ENCODE assay signal across 12 mouse cellular contexts in genomic region chr17:14714782-14715181, GRCm38 (mm10). TPM values are rescaled to one million over a fixed set of nuclear protein-coding genes. Genes with fewer than 3 reads are reported as not detected.
DNase-seq lines count a peak whose midpoint lies in the region; ATAC-seq and TF ChIP-seq lines count a peak whose summit lies in the region.
"Had no signal": no experiment of that assay in that cellular context is flagged by ENCODE, and none has a peak within 500 bp of the region (broad histone marks: within the 10 kb centered on the region; RNA-seq: fewer than 3 reads in every experiment).

No protein-coding gene starts in this region.

- H3K9ac ChIP-seq in lung, embryonic 14.5 days: no peak overlapping the region
- H3K9ac ChIP-seq in embryonic facial prominence, embryonic 11.5 days (replicated peaks; ENCODE audit: low read length): no peak overlapping the region
- no peak overlapping the region for H3K9ac ChIP-seq in hindbrain, embryonic 15.5 days
- no peak overlapping the region for H3K9ac ChIP-seq in forebrain, embryonic 11.5 days (ENCODE audit: low read length)
- H3K9ac ChIP-seq: limb, embryonic 15.5 days had no signal

- no peaks in the 10 kb centered on the region for H3K27me3 ChIP-seq in lung, embryonic 14.5 days (ENCODE audit: insufficient read depth, low read length)
- no peaks in the 10 kb centered on the region for H3K27me3 ChIP-seq in embryonic facial prominence, embryonic 11.5 days (ENCODE audit: control insufficient read depth, insufficient read depth, low read length)
- H3K27me3 ChIP-seq in hindbrain, embryonic 15.5 days: no peaks in the 10 kb centered on the region
- no peaks in the 10 kb centered on the region for H3K27me3 ChIP-seq in forebrain, embryonic 11.5 days (ENCODE audit: control insufficient read depth, insufficient read depth, low read length)
- H3K27me3 ChIP-seq: limb, embryonic 15.5 days had no signal

- H3K4me3 ChIP-seq in lung, embryonic 14.5 days (ENCODE audit: low read depth, low read length): no peak overlapping the region
- no peak overlapping the region for H3K4me3 ChIP-seq in embryonic facial prominence, embryonic 11.5 days (ENCODE audit: low read depth, low read length)
- H3K4me3 ChIP-seq in hindbrain, embryonic 15.5 days: no peak overlapping the region
- H3K4me3 ChIP-seq in forebrain, embryonic 11.5 days (ENCODE audit: low read depth, low read length): no peak overlapping the region
- H3K4me3 ChIP-seq: left cerebral cortex, adult 2 months; limb, embryonic 15.5 days had no signal

- no peaks in the 10 kb centered on the region for H3K9me3 ChIP-seq in lung, embryonic 14.5 days (ENCODE audit: low read depth, low read length)
- H3K9me3 ChIP-seq in embryonic facial prominence, embryonic 11.5 days (replicated peaks; ENCODE audit: control insufficient read depth, low read length): no peaks in the 10 kb centered on the region
- no peaks in the 10 kb centered on the region for H3K9me3 ChIP-seq in hindbrain, embryonic 15.5 days
- no peaks in the 10 kb centered on the region for H3K9me3 ChIP-seq in forebrain, embryonic 11.5 days (ENCODE audit: control insufficient read depth, low read length)
- H3K9me3 ChIP-seq: limb, embryonic 15.5 days had no signal

- 50% methylated on average over 8 of the region's 8 CpGs for WGBS in lung, embryonic 14.5 days
- 42% methylated on average over 8 of the region's 8 CpGs for WGBS in embryonic facial prominence, embryonic 11.5 days
- WGBS in hindbrain, embryonic 15.5 days: 31% methylated on average over 8 of the region's 8 CpGs
- 63% methylated on average over 8 of the region's 8 CpGs for WGBS in forebrain, embryonic 11.5 days

- no peak overlapping the region for H3K4me2 ChIP-seq in lung, embryonic 14.5 days
- H3K4me2 ChIP-seq in embryonic facial prominence, embryonic 11.5 days (ENCODE audit: low read depth, low read length): no peak overlapping the region
- H3K4me2 ChIP-seq in hindbrain, embryonic 15.5 days: no peak overlapping the region
- H3K4me2 ChIP-seq in forebrain, embryonic 11.5 days (ENCODE audit: low read depth, low read length, severe bottlenecking): no peak overlapping the region
- H3K4me2 ChIP-seq: limb, embryonic 15.5 days had no signal

- peak; percentile 70; the same call in 1 of the 2 replicates for ATAC-seq in lung, embryonic 14.5 days (ENCODE audit: insufficient read depth)
- peak; percentile 44; the same call in 1 of the 2 replicates for ATAC-seq in embryonic facial prominence, embryonic 11.5 days (replicated peaks; ENCODE audit: insufficient number of reproducible peaks, low FRiP score, low TSS enrichment, low read depth)
- ATAC-seq in hindbrain, embryonic 15.5 days (ENCODE audit: low FRiP score, low read depth): peak; percentile 42
- no peak for ATAC-seq in forebrain, embryonic 11.5 days (replicated peaks; ENCODE audit: low FRiP score)
- ATAC-seq: activated CD4-positive, CD25-positive, alpha-beta regulatory T cell, adult 4 months had no signal

- H3K36me3 ChIP-seq in lung, embryonic 14.5 days (ENCODE audit: insufficient read depth): no peaks in the 10 kb centered on the region
- H3K36me3 ChIP-seq in embryonic facial prominence, embryonic 11.5 days (replicated peaks; ENCODE audit: control insufficient read depth, insufficient read depth, low read depth, low read length): no peaks in the 10 kb centered on the region
- no peaks in the 10 kb centered on the region for H3K36me3 ChIP-seq in hindbrain, embryonic 15.5 days
- H3K36me3 ChIP-seq in forebrain, embryonic 11.5 days (ENCODE audit: control insufficient read depth, insufficient read depth, low read length): no peaks in the 10 kb centered on the region
- H3K36me3 ChIP-seq: limb, embryonic 15.5 days had no signal

- no peaks in the 10 kb centered on the region for H3K4me1 ChIP-seq in lung, embryonic 14.5 days (ENCODE audit: insufficient read depth)
- no peaks in the 10 kb centered on the region for H3K4me1 ChIP-seq in embryonic facial prominence, embryonic 11.5 days (ENCODE audit: control insufficient read depth, insufficient read depth, low read length)
- no peaks in the 10 kb centered on the region for H3K4me1 ChIP-seq in hindbrain, embryonic 15.5 days (replicated peaks)
- no peaks in the 10 kb centered on the region for H3K4me1 ChIP-seq in forebrain, embryonic 11.5 days (replicated peaks; ENCODE audit: control insufficient read depth, insufficient read depth, low read length)

- peak; percentile 64 for DNase-seq in lung, embryonic 14.5 days
- no peak for DNase-seq in lung, postnatal 25 days (ENCODE audit: low spot score)
- DNase-seq in embryonic facial prominence, embryonic 11.5 days (ENCODE audit: low spot score): no peak
- peak; percentile 30 for DNase-seq in neural tube, embryonic 10.5 days (ENCODE audit: extremely low spot score, low spot score)
- no peak for DNase-seq in forebrain, embryonic 11.5 days (ENCODE audit: low spot score)
- DNase-seq in left cerebral cortex, adult 9 months (ENCODE audit: low spot score in 2 of 2): no peak
- DNase-seq: cerebellum, adult 11-12 months; kidney, adult 11 months had no signal

- TF ChIP-seq CTCF in lung, embryonic 14.5 days (IDR thresholded peaks at IDR 0.05; ENCODE audit: low read depth): no peak

- H3K27ac ChIP-seq in lung, embryonic 14.5 days (ENCODE audit: low read depth): no peak overlapping the region
- H3K27ac ChIP-seq in embryonic facial prominence, embryonic 11.5 days (replicated peaks; ENCODE audit: low read depth, low read length): no peak overlapping the region
- no peak overlapping the region for H3K27ac ChIP-seq in hindbrain, embryonic 15.5 days (replicated peaks)
- no peak overlapping the region for H3K27ac ChIP-seq in forebrain, embryonic 11.5 days (ENCODE audit: low read depth, low read length)
- H3K27ac ChIP-seq: left cerebral cortex, adult 2 months; limb, embryonic 15.5 days had no signal

RNA-seq across cellular contexts. Expression of gene Thbs2, which starts 20.7 kb away (rescaled TPM):
- 18.7 and 21.7 TPM in 2 replicates for polyA plus RNA-seq in lung, embryonic 14.5 days (2014; fragmentation: Nextera tagmentation; extraction: Ambion mirVana)
- 5.2 and 5.9 TPM in 2 replicates for polyA plus RNA-seq in embryonic facial prominence, embryonic 11.5 days (2014; fragmentation: Nextera tagmentation; extraction: Ambion mirVana)
- polyA plus RNA-seq in hindbrain, embryonic 15.5 days (2015; fragmentation: Nextera tagmentation; extraction: Ambion mirVana): 4.4 and 4.5 TPM in 2 replicates
- polyA plus RNA-seq in forebrain, embryonic 11.5 days (2014; fragmentation: Nextera tagmentation; extraction: Ambion mirVana): 2.4 and 4.7 TPM in 2 replicates
- polyA plus RNA-seq: activated CD4-positive, CD25-positive, alpha-beta regulatory T cell, adult 4 months had no signal

Comparison
In these comparisons a context has a peak if more than half of its experiments do, and no peak if none do; other contexts are left out.
1. DNase-seq: peak in lung, embryonic 14.5 days (single experiment) and neural tube, embryonic 10.5 days (single experiment); none in lung, postnatal 25 days (single experiment), embryonic facial prominence, embryonic 11.5 days (single experiment), forebrain, embryonic 11.5 days (single experiment) and left cerebral cortex, adult 9 months (0 of 2).